Mouse (Mus musculus): Measurements from ENCODE around the gene Gnaz.

DNA sequence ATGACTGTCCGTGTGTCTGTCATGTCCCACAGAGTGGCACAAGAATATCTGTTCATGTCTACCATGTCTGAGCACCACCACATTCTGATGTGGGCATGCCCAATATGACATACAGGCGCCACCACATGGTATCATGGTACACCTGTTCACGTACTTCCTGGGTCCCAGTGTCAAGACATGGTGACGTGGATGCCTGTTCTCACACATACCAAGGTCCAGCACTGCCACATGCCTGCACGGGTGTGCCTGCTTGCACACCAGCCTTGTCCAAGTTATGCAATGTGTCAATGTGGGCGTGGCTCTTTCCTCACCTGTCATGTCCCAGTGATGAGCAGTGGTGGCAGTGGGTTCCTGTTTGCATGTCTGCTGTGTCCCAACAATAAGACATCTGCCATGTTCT lies 34.5 kb upstream of the Gnaz start:
- TF ChIP-seq POLR2A (IDR thresholded peaks at IDR 0.05; ENCODE audit: extremely low read depth, insufficient read depth, low read length) (no peak), CTCF (IDR thresholded peaks at IDR 0.05; ENCODE audit: low read depth, low read length) (no peak)

Measured in liver, adult 2 months (tissue).